Comparison of ENCODE assay signal across 27 mouse cellular contexts in genomic region chr4:62769469-62770234, GRCm38 (mm10).
DNase-seq lines count a peak whose midpoint lies in the region; ATAC-seq lines count a peak whose summit lies in the region.
"Had no signal": no experiment of that assay in that cellular context is flagged by ENCODE, and none has a peak within 500 bp of the region (broad histone marks: within the 10 kb centered on the region; RNA-seq: fewer than 3 reads in every experiment).

No protein-coding gene starts in this region.

- no peaks in the 10 kb centered on the region for H3K27me3 ChIP-seq in embryonic facial prominence, embryonic 11.5 days (ENCODE audit: control insufficient read depth, insufficient read depth, low read length)
- no peaks in the 10 kb centered on the region for H3K27me3 ChIP-seq in embryonic facial prominence, embryonic 10.5 days (replicated peaks; ENCODE audit: low read depth, poor library complexity, severe bottlenecking)
- H3K27me3 ChIP-seq in hindbrain, embryonic 13.5 days, result no peaks in the 10 kb centered on the region
- H3K27me3 ChIP-seq in midbrain, embryonic 13.5 days, result no peaks in the 10 kb centered on the region
- H3K27me3 ChIP-seq in neural tube, embryonic 14.5 days (ENCODE audit: control insufficient read depth, insufficient read depth, low read length), result no peaks in the 10 kb centered on the region
- H3K27me3 ChIP-seq: embryonic facial prominence, embryonic 15.5 days; limb, embryonic 12.5 days had no signal

- no peak overlapping the region for H3K4me3 ChIP-seq in embryonic facial prominence, embryonic 11.5 days (ENCODE audit: low read depth, low read length)
- no peak overlapping the region for H3K4me3 ChIP-seq in embryonic facial prominence, embryonic 10.5 days
- H3K4me3 ChIP-seq in hindbrain, embryonic 13.5 days, result no peak overlapping the region
- no peak overlapping the region for H3K4me3 ChIP-seq in midbrain, embryonic 13.5 days (replicated peaks)
- no peak overlapping the region for H3K4me3 ChIP-seq in neural tube, embryonic 14.5 days (ENCODE audit: low read depth, low read length)
- H3K4me3 ChIP-seq: embryonic facial prominence, embryonic 15.5 days; heart, embryonic 12.5 days; limb, embryonic 12.5 days had no signal

- DNase-seq in embryonic facial prominence, embryonic 11.5 days (ENCODE audit: low spot score), result peak; percentile 11
- DNase-seq in embryonic facial prominence, embryonic 10.5 days (ENCODE audit: low spot score), result no peak
- no peak for DNase-seq in adrenal gland, adult 8-10 months
- DNase-seq: adrenal gland, postnatal 10 days; cerebellum, adult 2 months; cerebellum, postnatal 36 days; embryo, embryonic 11 days; gastrocnemius, postnatal 14 days; heart, adult 18-20 months; heart, postnatal 14 days; kidney, adult 18-20 months; liver, postnatal 0 days; retina, postnatal 1 day; right cerebral cortex, postnatal 25 days; spleen, adult 18-20 months had no signal

- H3K4me2 ChIP-seq in embryonic facial prominence, embryonic 11.5 days (ENCODE audit: low read depth, low read length), result no peak overlapping the region
- no peak overlapping the region for H3K4me2 ChIP-seq in hindbrain, embryonic 13.5 days
- no peak overlapping the region for H3K4me2 ChIP-seq in midbrain, embryonic 13.5 days (replicated peaks)
- H3K4me2 ChIP-seq in neural tube, embryonic 14.5 days (ENCODE audit: low read depth, low read length), result no peak overlapping the region
- H3K4me2 ChIP-seq: embryonic facial prominence, embryonic 15.5 days; heart, embryonic 12.5 days; limb, embryonic 12.5 days; liver, embryonic 11.5 days had no signal

- 68% methylated on average over 10 of the region's 10 CpGs for WGBS in embryonic facial prominence, embryonic 11.5 days
- 69% methylated on average over 10 of the region's 10 CpGs for WGBS in embryonic facial prominence, embryonic 10.5 days
- 40% methylated on average over 10 of the region's 10 CpGs for WGBS in hindbrain, embryonic 13.5 days
- WGBS in midbrain, embryonic 13.5 days, result 63% methylated on average over 10 of the region's 10 CpGs
- 43% methylated on average over 10 of the region's 10 CpGs for WGBS in neural tube, embryonic 14.5 days

- no peak overlapping the region for H3K27ac ChIP-seq in embryonic facial prominence, embryonic 11.5 days (replicated peaks; ENCODE audit: low read depth, low read length)
- H3K27ac ChIP-seq in embryonic facial prominence, embryonic 10.5 days (replicated peaks), result no peak overlapping the region
- H3K27ac ChIP-seq in hindbrain, embryonic 13.5 days, result peak overlapping the region; percentile 44
- H3K27ac ChIP-seq in midbrain, embryonic 13.5 days, result no peak overlapping the region
- no peak overlapping the region for H3K27ac ChIP-seq in neural tube, embryonic 14.5 days (ENCODE audit: low read depth, low read length)
- H3K27ac ChIP-seq: embryonic facial prominence, embryonic 15.5 days; limb, embryonic 12.5 days; macrophage had no signal

- ATAC-seq in embryonic facial prominence, embryonic 11.5 days (replicated peaks; ENCODE audit: insufficient number of reproducible peaks, low FRiP score, low TSS enrichment, low read depth), result no peak
- ATAC-seq in hindbrain, embryonic 13.5 days (ENCODE audit: low FRiP score), result peak; percentile 48; the same call in 1 of the 2 replicates
- ATAC-seq in midbrain, embryonic 13.5 days, result peak; percentile 59
- peak; percentile 22; the same call in 1 of the 2 replicates for ATAC-seq in neural tube, embryonic 14.5 days (ENCODE audit: low read depth)
- ATAC-seq in granulocyte monocyte progenitor cell, adult 5-6 weeks (replicated peaks; ENCODE audit: poor library complexity, severe bottlenecking), result no peak
- ATAC-seq: activated CD4-positive, CD25-positive, alpha-beta regulatory T cell, adult 4 months; forebrain, embryonic 16.5 days; liver, postnatal 0 days; lung, postnatal 0 days had no signal

- no peaks in the 10 kb centered on the region for H3K36me3 ChIP-seq in embryonic facial prominence, embryonic 11.5 days (replicated peaks; ENCODE audit: control insufficient read depth, insufficient read depth, low read depth, low read length)
- H3K36me3 ChIP-seq in embryonic facial prominence, embryonic 10.5 days (replicated peaks), result no peaks in the 10 kb centered on the region
- H3K36me3 ChIP-seq in hindbrain, embryonic 13.5 days, result no peaks in the 10 kb centered on the region
- no peaks in the 10 kb centered on the region for H3K36me3 ChIP-seq in midbrain, embryonic 13.5 days
- H3K36me3 ChIP-seq in neural tube, embryonic 14.5 days (ENCODE audit: control insufficient read depth, insufficient read depth, low read length), result no peaks in the 10 kb centered on the region
- H3K36me3 ChIP-seq: embryonic facial prominence, embryonic 15.5 days; heart, embryonic 12.5 days; limb, embryonic 12.5 days had no signal

- H3K9me3 ChIP-seq in embryonic facial prominence, embryonic 11.5 days (replicated peaks; ENCODE audit: control insufficient read depth, low read length), result no peaks in the 10 kb centered on the region
- H3K9me3 ChIP-seq in embryonic facial prominence, embryonic 10.5 days, result no peaks in the 10 kb centered on the region
- H3K9me3 ChIP-seq in hindbrain, embryonic 13.5 days, result no peaks in the 10 kb centered on the region
- H3K9me3 ChIP-seq in midbrain, embryonic 13.5 days, result no peaks in the 10 kb centered on the region
- no peaks in the 10 kb centered on the region for H3K9me3 ChIP-seq in neural tube, embryonic 14.5 days (ENCODE audit: control insufficient read depth, low read length)
- H3K9me3 ChIP-seq: embryonic facial prominence, embryonic 15.5 days; heart, embryonic 12.5 days; limb, embryonic 12.5 days had no signal

- H3K9ac ChIP-seq in embryonic facial prominence, embryonic 11.5 days (replicated peaks; ENCODE audit: low read length), result no peak overlapping the region
- H3K9ac ChIP-seq in hindbrain, embryonic 13.5 days, result no peak overlapping the region
- H3K9ac ChIP-seq in midbrain, embryonic 13.5 days (replicated peaks), result no peak overlapping the region
- H3K9ac ChIP-seq in neural tube, embryonic 14.5 days (replicated peaks; ENCODE audit: low read depth, low read length), result no peak overlapping the region
- H3K9ac ChIP-seq: embryonic facial prominence, embryonic 15.5 days; heart, embryonic 12.5 days; limb, embryonic 12.5 days; liver, postnatal 0 days had no signal

- H3K4me1 ChIP-seq in embryonic facial prominence, embryonic 11.5 days (ENCODE audit: control insufficient read depth, insufficient read depth, low read length), result no peaks in the 10 kb centered on the region
- H3K4me1 ChIP-seq in embryonic facial prominence, embryonic 10.5 days, result peaks cover 8% of the 10 kb centered on the region; the same call in 1 of the 2 replicates
- H3K4me1 ChIP-seq in hindbrain, embryonic 13.5 days (replicated peaks), result peaks cover 32% of the 10 kb centered on the region
- peaks cover 14% of the 10 kb centered on the region for H3K4me1 ChIP-seq in midbrain, embryonic 13.5 days (replicated peaks)
- H3K4me1 ChIP-seq in neural tube, embryonic 14.5 days (ENCODE audit: control insufficient read depth, insufficient read depth, low read length), result no peaks in the 10 kb centered on the region

Comparison
In these comparisons a context has a peak if more than half of its experiments do, and no peak if none do; other contexts are left out.
1. ATAC-seq: peak in hindbrain, embryonic 13.5 days (single experiment), midbrain, embryonic 13.5 days (single experiment) and neural tube, embryonic 14.5 days (single experiment); none in embryonic facial prominence, embryonic 11.5 days (single experiment) and granulocyte monocyte progenitor cell, adult 5-6 weeks (single experiment).